Mouse (Mus musculus): ENCODE data around the gene Acss1.

Gene Acss1

GRCm38 (mm10) chr2:150569847-150570590 lies 98.3 kb downstream of the Acss1 start, which contains the start of gene Cst7:
Gene Cst7, plus strand, starts transcription at chr2:150570415.
- no peak for DNase-seq (ENCODE audit: low spot score)
